Mouse (Mus musculus) ovary, postnatal 10 days (tissue): ENCODE results near the gene Cpa5.

Experiments
- DNase-seq: peaks from one replicate; pipeline ENCODE4 v3.0.0; 2022; ENCODE audit warnings: low spot score

Cpa5 gene

DNA sequence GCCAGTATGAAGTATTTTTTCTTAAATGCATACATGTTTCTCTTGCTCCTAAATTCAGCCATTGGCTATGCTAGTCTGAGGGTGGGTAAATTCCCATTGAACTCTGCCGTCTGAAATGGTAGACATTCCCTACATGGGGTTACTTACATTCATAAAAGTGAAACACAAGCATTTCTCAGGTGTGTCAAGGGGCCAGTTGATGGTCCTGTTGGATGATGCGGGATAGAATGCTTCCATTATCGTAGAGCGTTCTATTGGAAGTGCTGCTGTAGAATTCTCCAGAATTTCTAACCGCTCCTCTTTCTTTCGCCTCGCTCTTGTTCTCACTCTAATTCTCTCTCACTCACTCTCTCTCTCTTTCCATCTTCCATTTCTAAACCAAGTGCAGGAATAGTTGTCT lies at the start of gene Cpa5:
Cpa5 (plus strand) TSS at position 301 of the 400 bp plus-strand sequence.
- DNase-seq = no peak

DNA sequence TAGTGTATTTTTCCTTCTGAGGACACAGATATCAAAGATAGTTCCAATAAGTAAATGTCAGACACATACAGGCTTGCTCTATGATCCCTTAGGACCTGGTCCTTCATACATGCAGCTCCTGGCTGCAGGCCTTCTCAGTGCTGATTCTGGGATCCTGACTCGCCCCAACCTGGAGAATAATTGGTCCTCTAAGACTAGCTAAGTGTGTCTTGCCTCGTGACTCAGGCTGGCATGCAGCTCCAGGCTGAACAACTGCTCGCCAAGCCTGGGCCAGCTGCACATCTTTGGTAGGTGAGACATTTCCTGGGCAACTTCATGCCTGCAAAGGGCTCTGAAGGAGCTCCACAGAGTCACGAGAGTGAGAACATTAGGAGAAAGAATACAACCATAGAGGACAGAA lies 48.7 kb upstream of the Cpa5 start:
- DNase-seq = no peak

DNA sequence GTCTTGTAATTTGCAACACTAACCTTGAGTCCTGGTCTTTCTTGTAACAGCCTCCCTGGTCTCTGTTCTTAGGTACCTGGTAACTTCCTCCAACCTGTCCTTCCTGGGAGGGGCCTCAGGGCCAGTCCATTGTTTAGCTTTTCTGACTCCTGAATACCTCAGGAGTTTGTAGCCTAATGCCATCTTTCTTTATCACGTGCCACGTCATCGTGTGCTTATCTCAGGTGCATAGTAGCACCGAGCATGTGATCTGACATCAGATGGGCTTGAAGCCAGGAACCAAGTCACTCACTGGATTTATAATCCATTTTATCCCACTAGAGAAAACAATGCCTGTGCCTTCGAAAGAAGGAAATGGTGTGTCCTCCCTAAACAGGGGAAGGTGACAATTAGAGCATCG lies 47.2 kb upstream of the Cpa5 start:
- no peak for DNase-seq

DNA sequence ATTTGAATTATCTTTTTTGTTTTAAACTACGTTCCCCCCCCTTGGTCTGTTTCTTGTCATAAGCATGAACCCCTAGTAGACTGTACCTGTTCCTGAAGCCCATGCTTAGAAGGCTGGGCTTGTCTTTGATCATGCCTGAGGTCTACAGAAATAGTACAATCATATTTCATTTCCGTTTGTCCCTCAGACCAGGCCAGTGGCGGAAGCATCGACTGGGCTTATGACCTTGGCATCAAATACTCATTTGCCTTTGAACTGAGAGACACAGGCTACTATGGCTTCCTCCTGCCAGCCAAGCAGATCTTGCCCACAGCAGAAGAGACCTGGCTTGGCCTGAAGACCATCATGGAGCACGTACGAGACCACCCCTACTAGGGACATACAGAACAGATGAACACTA lies 46.8 kb upstream of the Cpa5 start:
- DNase-seq = no peak

DNA sequence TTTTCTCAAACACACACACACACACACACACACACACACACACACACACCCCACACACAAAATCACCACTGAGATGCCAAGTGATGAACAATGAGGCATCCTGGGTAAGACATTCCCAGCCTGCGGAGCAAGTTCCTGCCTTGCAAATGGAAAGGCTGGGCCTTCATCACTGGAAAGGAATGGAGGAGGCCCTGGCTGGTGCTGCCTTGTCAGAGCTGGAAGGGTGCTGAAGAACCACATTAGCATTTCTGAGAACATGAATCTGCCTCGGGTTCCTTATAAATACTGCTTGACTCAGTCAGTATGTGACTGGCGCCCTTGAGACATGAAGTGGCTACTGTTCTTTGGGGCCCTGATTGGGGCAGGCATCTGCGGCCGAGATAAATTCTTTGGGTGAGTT lies 42.7 kb upstream of the Cpa5 start, which contains the start of gene Cpa4:
Cpa4 (plus strand) TSS at position 301 of the 400 bp plus-strand sequence.
- no peak for DNase-seq

DNA sequence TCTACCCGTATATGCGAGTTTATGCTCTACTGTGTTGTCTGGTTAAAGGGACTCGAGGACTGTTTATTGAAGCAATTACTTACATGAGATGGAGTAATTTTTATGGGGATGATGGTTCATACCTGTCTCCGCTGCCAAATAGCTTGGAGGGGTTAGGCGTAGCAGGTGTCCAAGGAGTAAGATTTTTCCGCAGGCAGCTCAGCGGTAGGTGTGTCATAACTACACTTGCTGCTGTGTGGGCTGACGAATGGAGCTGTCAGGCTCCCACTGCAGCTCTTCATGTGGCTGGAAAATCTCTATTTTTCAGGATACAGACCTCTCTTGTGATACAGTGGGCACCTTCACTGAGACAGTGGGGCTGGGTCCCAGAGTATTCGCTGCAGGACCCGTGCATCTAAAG lies 41.5 kb upstream of the Cpa5 start:
- no peak for DNase-seq

DNA sequence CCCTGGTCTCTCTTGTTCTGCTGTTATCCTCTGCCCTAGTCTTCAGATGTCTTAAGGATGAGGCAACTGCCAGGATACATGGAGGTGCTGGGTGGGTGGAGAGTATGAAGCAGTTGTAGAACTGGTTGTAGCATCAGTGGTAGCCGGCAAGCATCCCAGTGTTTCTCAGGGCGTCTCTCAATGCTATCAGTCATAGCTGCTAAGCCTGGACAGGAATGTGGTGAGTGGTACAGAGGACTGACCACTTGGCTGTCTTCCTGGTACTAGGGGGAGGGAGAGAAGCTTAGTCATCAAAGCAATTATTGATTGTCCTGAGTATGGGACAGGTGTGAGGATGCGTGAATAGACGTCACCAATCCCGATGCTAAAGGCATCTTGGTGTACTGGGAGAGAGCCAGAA lies 40.8 kb upstream of the Cpa5 start:
- no peak for DNase-seq

DNA sequence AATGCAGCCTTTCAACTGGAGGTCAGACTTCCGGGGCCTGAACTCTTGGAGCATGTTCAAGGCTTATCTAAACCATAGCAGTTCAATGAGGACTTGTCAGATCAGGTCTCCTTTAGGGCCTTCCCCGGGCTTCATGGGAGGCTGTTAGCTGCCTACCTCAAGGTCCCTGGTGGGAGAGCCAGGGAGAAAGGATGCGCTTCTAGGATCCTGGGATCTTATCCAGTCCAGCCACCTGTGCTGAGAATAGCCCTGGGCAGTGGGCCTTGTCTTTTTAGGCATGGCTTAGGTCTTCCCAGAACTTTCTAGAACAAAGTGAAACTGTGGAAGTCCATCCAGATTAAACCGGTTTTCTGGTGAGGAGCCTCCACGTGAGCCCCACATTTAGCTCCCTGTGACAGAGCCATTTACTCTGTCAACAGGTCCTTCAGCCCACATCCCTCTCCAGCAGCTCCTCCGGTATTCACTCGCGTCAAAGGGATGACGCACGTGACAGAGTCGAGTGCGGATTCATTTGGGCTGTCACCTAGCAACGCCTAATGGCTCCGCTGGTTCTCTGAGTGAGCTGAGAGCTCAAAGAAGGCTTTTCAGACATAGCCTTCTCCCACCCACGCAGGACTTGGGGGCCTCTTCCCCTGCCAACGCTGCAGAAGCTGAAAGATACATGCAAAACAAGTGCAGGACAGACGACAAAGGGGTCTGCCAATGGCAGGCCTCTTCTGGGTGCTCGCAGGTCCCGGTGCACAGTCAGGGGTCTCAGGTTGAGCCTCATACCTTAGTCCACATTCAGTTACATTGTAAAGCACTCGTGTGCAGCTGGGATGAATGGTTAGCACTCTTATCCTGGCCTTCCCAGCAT lies 38.1 kb upstream of the Cpa5 start:
- DNase-seq = no peak

DNA sequence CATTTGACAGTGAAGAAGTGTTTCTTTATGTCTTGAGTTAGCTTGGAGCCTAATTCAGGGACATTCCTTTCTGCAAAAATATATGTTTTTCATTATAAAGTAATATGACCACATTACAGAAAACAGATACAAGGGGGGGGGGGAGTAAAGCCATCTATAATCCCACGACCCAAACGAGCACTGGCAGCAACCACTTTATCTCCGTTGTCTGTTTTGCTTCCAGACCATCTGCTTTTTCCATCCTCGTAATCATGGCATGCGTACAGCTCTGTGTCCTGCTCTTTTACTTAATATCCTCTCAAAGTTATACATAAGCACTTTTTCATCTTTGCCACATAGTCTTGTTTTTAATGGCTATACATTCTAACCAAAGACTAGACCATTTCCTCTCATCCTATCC lies 37.4 kb upstream of the Cpa5 start:
- no peak for DNase-seq

DNA sequence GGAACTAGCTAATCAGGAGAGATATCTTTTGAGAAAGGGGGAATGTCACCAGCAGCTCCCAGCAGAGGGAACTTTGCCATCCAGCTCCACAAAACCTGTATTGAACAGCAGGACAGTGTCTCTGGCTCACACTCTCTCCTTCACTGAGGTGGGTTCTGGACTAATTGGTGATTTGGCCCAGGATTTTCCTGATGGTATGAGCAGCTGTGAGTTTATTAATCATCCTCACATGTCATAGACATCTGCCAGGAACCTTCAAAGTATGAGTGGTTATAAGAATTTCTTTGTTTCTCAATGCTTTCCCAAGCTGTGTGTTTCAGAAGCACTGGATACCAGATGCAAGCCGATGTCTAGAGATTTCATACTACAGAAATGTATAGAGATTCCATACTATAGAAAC lies 35.9 kb upstream of the Cpa5 start:
- DNase-seq = no peak

DNA sequence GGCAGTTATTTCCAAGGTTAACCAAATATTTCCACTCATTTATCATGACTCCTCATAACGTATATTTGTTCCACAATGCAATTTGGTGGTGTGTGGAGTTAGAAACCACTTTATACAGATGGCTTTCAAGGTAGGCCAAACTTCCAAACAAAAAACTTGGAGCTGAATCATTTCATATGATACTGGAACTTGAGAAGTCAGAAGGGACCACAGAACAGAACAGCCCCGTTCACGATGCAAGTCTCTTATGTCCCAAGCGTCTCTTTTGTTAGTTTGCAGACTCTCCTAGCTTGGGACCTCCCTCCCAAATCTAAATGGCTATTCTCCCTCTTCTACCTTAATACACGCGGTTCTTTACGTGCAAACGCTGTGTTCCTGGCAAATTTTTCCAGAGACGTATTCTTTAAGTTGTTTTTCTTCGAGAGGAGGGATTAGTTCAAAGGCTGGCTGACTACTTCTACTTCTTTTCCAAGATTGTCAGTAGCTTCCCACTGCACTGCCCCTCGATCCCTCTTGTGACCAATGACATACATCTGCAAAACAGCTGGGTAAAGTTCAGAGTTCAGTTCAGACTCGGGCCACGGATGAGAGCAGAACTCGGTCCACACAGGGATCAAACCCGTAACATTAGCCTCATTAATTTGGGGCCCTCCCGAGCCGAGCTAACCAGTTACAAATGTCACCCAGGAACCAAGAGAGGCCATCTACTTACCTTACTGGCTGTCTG lies 34.2 kb upstream of the Cpa5 start:
- no peak for DNase-seq

DNA sequence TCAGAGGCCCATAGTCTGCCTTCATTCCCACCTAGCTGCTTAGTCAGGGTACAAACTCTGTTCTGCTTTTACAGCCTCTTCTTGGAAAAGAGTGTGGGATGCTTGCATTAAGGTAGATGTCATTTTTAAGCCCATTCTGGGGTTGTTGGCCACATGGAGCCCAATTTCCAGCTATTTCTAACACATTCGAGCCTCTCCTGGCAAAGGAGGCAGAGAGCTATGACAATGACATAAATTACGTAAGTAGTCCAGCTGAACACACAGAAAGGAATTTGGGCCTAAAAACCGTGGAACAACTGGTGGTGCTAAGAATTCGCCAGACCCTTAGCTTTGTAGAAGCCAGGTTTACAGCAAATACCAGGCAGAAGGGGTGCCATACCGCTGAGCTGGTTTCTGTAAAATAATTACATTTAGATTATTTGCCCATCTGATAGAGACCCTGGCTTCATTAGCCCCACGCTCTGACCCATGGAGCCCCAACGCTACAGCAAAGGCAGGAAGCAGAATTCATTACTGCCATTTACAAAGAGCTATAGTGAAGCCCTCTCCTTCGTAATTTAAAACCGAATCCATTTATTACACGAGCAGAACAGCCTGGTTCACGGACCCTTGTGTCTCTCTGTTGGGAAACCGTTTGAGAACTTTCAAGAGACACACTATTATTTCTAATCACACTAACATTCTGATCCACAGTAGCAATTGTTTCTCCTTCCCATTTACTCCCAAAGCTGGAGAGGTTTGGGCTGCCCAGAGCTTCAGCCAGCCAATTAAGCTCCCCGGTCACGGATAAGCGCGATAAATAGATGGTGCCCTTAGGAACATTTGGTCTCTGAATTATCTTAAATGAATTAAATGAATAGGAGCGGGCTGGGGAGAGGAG lies 30.6 kb upstream of the Cpa5 start:
- no peak for DNase-seq

DNA sequence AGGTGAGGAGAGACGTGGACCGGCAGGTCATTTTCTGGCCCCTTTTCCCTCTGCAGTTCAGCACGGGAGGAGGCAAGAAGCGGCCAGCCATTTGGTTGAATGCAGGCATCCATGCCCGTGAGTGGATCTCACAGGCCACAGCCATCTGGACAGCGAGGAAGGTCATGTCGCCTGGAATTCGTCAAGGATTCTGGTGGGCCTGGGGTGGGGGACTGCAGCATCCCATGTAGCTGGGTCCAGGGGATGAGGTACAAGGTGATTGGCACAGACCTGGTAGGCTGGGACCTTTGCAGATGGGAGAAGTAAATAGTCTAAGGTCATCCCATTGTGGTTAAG lies 30.0 kb upstream of the Cpa5 start:
- DNase-seq = no peak

DNA sequence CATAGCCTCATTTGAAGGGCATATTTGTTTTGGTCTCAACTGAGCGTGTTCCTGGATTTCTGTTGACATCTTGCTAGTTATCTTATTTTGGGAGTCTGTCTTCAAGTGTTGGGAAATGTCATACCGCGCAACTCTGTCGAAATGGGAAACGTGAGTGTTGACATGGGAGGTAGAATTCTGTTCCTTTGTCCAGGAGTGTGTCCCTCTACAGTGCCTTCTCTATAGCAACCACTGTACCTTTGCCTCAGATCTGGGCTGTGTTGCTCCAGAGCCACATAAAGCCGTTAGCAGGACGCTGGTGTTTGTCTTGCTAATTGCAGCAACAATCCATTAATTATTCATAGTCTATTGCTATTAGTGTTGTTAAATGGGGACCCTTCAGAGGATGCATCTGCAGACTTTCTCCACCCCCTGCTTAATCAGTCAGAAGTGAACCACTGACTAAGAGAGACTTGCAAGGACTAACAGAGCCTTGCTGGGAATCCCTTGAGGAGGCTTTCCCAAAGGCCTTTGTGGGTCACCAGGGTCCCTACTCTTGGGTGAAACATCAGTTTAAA lies 23.8 kb upstream of the Cpa5 start:
- no peak for DNase-seq

DNA sequence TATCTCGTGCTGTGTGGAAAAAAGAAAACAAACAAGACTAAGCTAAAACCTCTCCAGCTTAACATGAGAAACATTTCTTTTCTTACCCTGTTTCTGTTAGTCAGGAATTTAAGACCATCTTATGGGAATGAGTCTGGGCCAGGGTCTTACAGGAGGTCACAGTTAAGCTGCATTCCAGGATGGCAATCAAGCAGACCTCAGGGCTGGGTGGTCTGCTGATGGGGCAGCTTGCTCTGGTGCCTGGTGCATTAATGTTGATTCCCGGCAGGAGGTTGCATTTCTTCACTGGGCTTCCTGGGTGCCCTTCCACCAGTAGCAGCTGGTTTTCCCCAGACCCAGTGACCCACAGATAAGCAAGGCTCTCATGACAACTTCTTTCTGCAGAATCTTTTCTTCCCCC lies 21.0 kb upstream of the Cpa5 start:
- no peak for DNase-seq

DNA sequence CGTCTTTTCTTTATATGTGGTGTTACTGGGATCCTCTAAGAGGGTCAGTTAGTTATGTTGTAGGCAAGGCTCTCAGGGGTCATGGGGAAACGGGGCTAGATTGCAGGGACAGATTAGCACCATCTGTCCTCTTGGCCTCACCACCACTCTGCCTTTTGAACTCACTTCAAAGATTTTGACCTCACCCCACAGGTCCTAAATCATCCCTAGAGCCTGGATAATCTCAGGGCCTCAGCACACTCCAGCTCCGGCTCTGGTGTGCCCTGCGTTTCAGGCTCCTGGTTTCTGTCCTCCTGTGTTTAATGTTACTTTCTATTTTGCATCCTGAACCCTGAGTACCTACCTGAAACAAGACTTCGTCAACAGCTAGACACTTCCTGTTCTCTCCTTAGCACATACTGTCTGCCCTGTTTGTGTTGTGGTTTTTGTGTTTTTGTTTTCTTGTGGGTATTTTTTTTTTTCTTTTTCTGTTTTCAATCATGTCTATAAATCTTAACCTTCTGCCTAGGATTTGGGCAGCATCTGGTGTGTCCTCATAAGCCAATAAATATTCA lies 18.9 kb upstream of the Cpa5 start:
- DNase-seq = no peak

DNA sequence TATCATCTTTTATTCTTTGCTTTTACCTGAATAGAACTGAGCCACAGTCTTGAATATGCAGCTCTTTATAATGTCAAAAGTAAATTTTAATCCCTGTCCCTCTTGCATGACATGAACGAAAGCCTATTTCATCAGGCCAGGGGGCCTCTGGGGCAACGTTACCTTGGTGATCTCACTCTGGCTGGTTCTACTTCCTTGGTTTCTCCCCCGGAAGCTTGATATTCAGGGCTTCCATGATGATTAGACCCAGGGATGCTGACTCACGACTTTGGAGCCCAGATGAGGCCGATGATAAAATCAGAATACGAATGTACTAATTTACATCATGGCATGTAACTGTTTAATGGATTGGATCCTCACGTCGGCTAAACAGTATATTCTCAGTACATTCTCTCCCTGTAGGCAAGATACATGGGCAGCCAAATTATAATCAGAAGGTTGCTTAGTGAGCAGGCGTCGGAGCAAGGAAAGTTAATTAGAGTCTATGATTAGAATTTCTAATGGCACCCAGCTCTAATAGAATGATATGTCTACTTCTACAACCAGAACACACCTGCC lies 18.3 kb upstream of the Cpa5 start:
- no peak for DNase-seq

DNA sequence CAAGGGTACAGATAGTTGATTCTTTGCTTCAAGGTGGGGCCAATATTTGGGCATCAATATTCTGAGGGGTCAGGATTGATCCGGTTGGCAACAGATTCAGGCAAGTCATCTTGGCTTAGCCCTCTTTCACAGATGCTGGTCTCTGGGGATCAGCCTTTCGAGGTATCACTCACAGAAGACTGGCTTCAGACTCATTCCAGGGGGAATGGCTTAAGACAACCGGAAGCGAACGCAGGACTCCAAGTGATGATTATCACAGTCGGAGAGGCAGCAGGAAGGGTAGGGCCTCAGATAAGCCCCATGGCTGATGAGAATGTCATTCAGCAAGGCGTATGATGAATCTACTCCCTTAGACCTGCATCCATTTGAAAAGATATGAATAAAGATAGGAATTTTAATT lies 16.4 kb upstream of the Cpa5 start:
- DNase-seq = no peak

DNA sequence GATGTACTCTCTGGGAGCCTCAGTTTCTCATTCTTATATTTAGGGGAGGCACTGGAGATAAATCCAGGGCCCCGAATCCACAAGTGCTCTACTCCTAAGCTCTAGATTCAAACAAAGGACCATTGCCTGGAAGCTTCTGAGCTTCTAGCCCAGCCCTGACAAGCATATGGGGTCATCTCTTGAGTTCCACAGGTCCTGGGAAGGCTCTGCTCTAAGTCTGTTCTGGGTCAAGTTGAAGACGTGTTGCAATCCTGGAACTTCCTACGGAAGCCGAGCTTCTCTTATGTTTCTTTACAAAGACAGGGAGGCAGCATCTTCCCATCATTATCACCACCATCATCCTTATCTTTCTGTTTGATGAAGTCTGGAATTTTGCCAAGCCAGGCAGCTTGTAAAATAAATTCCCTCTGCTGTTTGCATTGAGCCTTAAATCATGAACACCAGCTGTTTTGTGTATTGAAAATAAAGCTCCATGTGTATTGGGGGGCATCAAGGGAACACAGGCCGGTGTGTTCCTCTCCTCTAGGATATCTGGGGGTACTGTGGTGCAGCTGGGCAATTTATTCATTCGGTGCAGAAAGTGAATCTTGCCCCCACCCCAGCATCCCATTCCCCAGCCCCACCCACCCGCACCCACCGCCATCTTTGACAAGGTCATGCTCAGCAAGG lies 14.4 kb upstream of the Cpa5 start:
- no peak for DNase-seq

DNA sequence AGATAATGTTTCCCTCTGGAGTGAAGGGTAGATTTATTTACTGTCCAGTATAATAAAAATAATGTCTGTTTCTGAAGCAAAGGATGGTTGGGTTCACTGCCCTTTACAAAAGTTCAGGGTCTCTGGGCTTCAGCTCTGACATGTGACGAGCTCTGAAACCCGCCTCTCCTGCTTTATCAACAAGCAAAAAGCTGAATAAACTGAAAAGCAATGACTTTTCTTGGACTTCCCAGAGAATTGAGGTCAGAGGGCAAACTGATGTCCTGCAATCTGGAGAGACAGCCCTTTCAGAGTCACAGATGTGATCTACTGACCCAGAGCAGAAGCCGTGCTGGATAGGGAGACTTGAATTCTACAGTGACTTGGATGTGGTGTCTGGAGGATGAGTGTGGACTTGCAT lies 10.8 kb upstream of the Cpa5 start:
- DNase-seq = no peak

DNA sequence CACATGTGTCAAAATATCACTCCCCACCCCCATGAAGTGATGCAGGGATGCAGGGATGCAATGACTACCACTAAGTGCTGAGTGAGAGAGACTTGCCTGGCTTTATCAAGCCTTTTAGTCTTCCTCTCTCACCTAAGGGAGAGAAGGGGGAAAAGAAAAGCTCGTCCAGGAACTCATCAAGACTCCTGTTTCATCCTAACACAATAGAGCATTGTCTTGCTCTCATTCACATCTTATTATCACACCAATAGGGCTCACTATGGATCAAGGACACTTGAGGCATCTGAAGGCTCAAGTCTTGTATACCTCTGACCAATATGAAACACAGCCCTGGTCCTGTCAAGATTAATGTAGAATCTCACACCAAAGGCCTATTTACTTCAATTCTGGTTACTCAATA lies 9.8 kb upstream of the Cpa5 start:
- DNase-seq = no peak
